Comparison of ENCODE assay signal across 8 mouse cellular contexts in genomic region chr17:17567071-17567470, GRCm38 (mm10). TPM values are rescaled to one million over a fixed set of nuclear protein-coding genes. Genes with fewer than 3 reads are reported as not detected.
DNase-seq lines count a peak whose midpoint lies in the region; ATAC-seq lines count a peak whose summit lies in the region.

No protein-coding gene starts in this region.

- ATAC-seq in hindbrain, embryonic 11.5 days (ENCODE audit: low FRiP score): peak; percentile 65; the same call in 1 of the 2 replicates
- no peak for ATAC-seq in hindbrain, embryonic 12.5 days (ENCODE audit: low FRiP score)
- ATAC-seq in embryonic facial prominence, embryonic 14.5 days (ENCODE audit: low read depth): no peak

- H3K4me2 ChIP-seq in hindbrain, embryonic 11.5 days (replicated peaks; ENCODE audit: low read depth, low read length): no peak overlapping the region
- no peak overlapping the region for H3K4me2 ChIP-seq in hindbrain, embryonic 12.5 days (replicated peaks)
- no peak overlapping the region for H3K4me2 ChIP-seq in embryonic facial prominence, embryonic 14.5 days (ENCODE audit: low read depth, low read length)

- H3K27me3 ChIP-seq in hindbrain, embryonic 11.5 days (ENCODE audit: control insufficient read depth, insufficient read depth, low read length): no peaks in the 10 kb centered on the region
- no peaks in the 10 kb centered on the region for H3K27me3 ChIP-seq in hindbrain, embryonic 12.5 days
- no peaks in the 10 kb centered on the region for H3K27me3 ChIP-seq in embryonic facial prominence, embryonic 14.5 days (replicated peaks; ENCODE audit: control insufficient read depth, insufficient read depth, low read length)

- H3K4me1 ChIP-seq in hindbrain, embryonic 11.5 days (replicated peaks; ENCODE audit: control insufficient read depth, insufficient read depth, low read length): no peaks in the 10 kb centered on the region
- H3K4me1 ChIP-seq in hindbrain, embryonic 12.5 days: no peaks in the 10 kb centered on the region
- H3K4me1 ChIP-seq in embryonic facial prominence, embryonic 14.5 days (ENCODE audit: control insufficient read depth, insufficient read depth, low read length): no peaks in the 10 kb centered on the region

- H3K9ac ChIP-seq in hindbrain, embryonic 11.5 days (ENCODE audit: low read depth, low read length): no peak overlapping the region
- no peak overlapping the region for H3K9ac ChIP-seq in hindbrain, embryonic 12.5 days
- H3K9ac ChIP-seq in embryonic facial prominence, embryonic 14.5 days (ENCODE audit: low read depth, low read length): no peak overlapping the region

- 66% methylated on average over 3 of the region's 3 CpGs for WGBS in hindbrain, embryonic 11.5 days
- 65% methylated on average over 3 of the region's 3 CpGs for WGBS in hindbrain, embryonic 12.5 days
- WGBS in embryonic facial prominence, embryonic 14.5 days: 45% methylated on average over 3 of the region's 3 CpGs

- no peaks in the 10 kb centered on the region for H3K36me3 ChIP-seq in hindbrain, embryonic 11.5 days (ENCODE audit: control insufficient read depth, insufficient read depth, low read length)
- peaks cover 10% of the 10 kb centered on the region for H3K36me3 ChIP-seq in hindbrain, embryonic 12.5 days
- peaks cover 15% of the 10 kb centered on the region for H3K36me3 ChIP-seq in embryonic facial prominence, embryonic 14.5 days (ENCODE audit: control insufficient read depth, insufficient read depth, low read length)

- peak; percentile 57 for DNase-seq in hindbrain, embryonic 11.5 days (ENCODE audit: low spot score)
- DNase-seq in thymus, postnatal 0 days (ENCODE audit: low spot score): peak; percentile 56
- DNase-seq in thymus, postnatal 25 days: no peak
- peak; percentile 84 for DNase-seq in embryonic facial prominence, embryonic 14.5 days (ENCODE audit: low spot score)
- DNase-seq in mesoderm, embryonic 11.5 days (ENCODE audit: low read depth, low spot score): peak; percentile 56
- no peak for DNase-seq in right cerebral cortex, postnatal 10 days (ENCODE audit: low spot score in 2 of 2)
- no peak for DNase-seq in yolk sac, embryonic 10.5 days (ENCODE audit: low spot score)

- no peak overlapping the region for H3K27ac ChIP-seq in hindbrain, embryonic 11.5 days (ENCODE audit: low read depth, low read length)
- no peak overlapping the region for H3K27ac ChIP-seq in hindbrain, embryonic 12.5 days
- H3K27ac ChIP-seq in embryonic facial prominence, embryonic 14.5 days (replicated peaks; ENCODE audit: low read depth, low read length): no peak overlapping the region

- H3K9me3 ChIP-seq in hindbrain, embryonic 11.5 days (ENCODE audit: control insufficient read depth, low read length): no peaks in the 10 kb centered on the region
- no peaks in the 10 kb centered on the region for H3K9me3 ChIP-seq in hindbrain, embryonic 12.5 days (replicated peaks)
- no peaks in the 10 kb centered on the region for H3K9me3 ChIP-seq in embryonic facial prominence, embryonic 14.5 days (ENCODE audit: control insufficient read depth, low read length)

- no peak overlapping the region for H3K4me3 ChIP-seq in hindbrain, embryonic 11.5 days (ENCODE audit: low read depth, low read length)
- H3K4me3 ChIP-seq in hindbrain, embryonic 12.5 days: no peak overlapping the region
- no peak overlapping the region for H3K4me3 ChIP-seq in embryonic facial prominence, embryonic 14.5 days (ENCODE audit: low read depth, low read length)

RNA-seq across cellular contexts. Expression of gene Lnpep, which starts 57.8 kb away (rescaled TPM):
- 7.1 and 10.7 TPM in 2 replicates for polyA plus RNA-seq in hindbrain, embryonic 11.5 days (2014; fragmentation: Nextera tagmentation; extraction: Ambion mirVana)
- 10.1 and 10.3 TPM in 2 replicates for polyA plus RNA-seq in hindbrain, embryonic 12.5 days (2016; fragmentation: Nextera tagmentation; extraction: Ambion mirVana)
- 11.6 and 17.9 TPM in 2 replicates for polyA plus RNA-seq in thymus, postnatal 0 days (2015; fragmentation: Nextera tagmentation; extraction: Ambion mirVana)
- polyA plus RNA-seq in embryonic facial prominence, embryonic 14.5 days (2014; fragmentation: Nextera tagmentation; extraction: Ambion mirVana): 8.8 and 9.4 TPM in 2 replicates

Comparison
In these comparisons a context has a peak if more than half of its experiments do, and no peak if none do; other contexts are left out.
1. DNase-seq: peak in hindbrain, embryonic 11.5 days (single experiment), thymus, postnatal 0 days (single experiment), embryonic facial prominence, embryonic 14.5 days (single experiment) and mesoderm, embryonic 11.5 days (single experiment); none in thymus, postnatal 25 days (single experiment), right cerebral cortex, postnatal 10 days (0 of 2) and yolk sac, embryonic 10.5 days (single experiment).